Mouse (Mus musculus) neural tube, embryonic 14.5 days (tissue): ENCODE data around the gene Aspscr1. TPM values are rescaled to one million over a fixed set of nuclear protein-coding genes. Genes with fewer than 3 reads are reported as not detected.

ENCODE experiments used
- ATAC-seq: fragments of 200-750 bp; cut with Nextera tagmentation; 2 replicates; pipeline ENCODE4 v1.8.0; 2017; ENCODE audit warnings: low read depth, mild to moderate bottlenecking, moderate TSS enrichment, moderate library complexity
- H3K27ac ChIP-seq: fragments of 300-500 bp; sonication (generic); 2 replicates; pipeline ENCODE4 v1.5.1; 2014; ENCODE audit warnings: low read depth, mild to moderate bottlenecking, control low read depth, low read length, moderate library complexity, mixed read lengths
- H3K27me3 ChIP-seq: fragments of 300-500 bp; sonication (generic); 2 replicates; pipeline ENCODE4 v1.6.1; 2014; ENCODE audit warnings: low read length; ENCODE audit not compliant: control insufficient read depth, insufficient read depth
- H3K36me3 ChIP-seq: fragments of 300-500 bp; sonication (generic); 2 replicates; pipeline ENCODE4 v1.6.1; 2014; ENCODE audit warnings: low read length, mixed read lengths; ENCODE audit not compliant: control insufficient read depth, insufficient read depth
- H3K4me1 ChIP-seq: fragments of 300-500 bp; sonication (generic); 2 replicates; pipeline ENCODE4 v1.6.1; 2014; ENCODE audit warnings: low read length; ENCODE audit not compliant: control insufficient read depth, insufficient read depth
- H3K4me2 ChIP-seq: fragments of 300-500 bp; sonication (generic); 2 replicates; pipeline ENCODE4 v1.6.1; 2014; ENCODE audit warnings: mild to moderate bottlenecking, low read depth, low read length, control low read depth
- H3K4me3 ChIP-seq: fragments of 300-500 bp; sonication (generic); 2 replicates; pipeline ENCODE4 v1.5.1; 2014; ENCODE audit warnings: low read depth, low read length, control low read depth, mixed read lengths
- H3K9ac ChIP-seq: fragments of 300-500 bp; sonication (generic); replicated peaks from 2 replicates; pipeline ENCODE4 v1.6.1; 2014; ENCODE audit warnings: low read depth, mild to moderate bottlenecking, control low read depth, low read length, mixed read lengths
- H3K9me3 ChIP-seq: fragments of 300-500 bp; sonication (generic); 2 replicates; pipeline ENCODE4 v1.6.1; 2016; ENCODE audit warnings: low read length; ENCODE audit not compliant: control insufficient read depth
- WGBS: fragments of 180-500 bp; shearing (Covaris S2); extraction: QIAGEN DNeasy Blood & Tissue Kit; methylation state at CpG from one replicate; pipeline ENCODE4 v1.1.7; 2014; 5-methylcytosine and 5-hydroxymethylcytosine counted together
- polyA plus RNA-seq: library from polyadenylated mRNA; unstranded; fragments of >200 nt; fragmentation: Nextera tagmentation; extraction: Ambion mirVana; gene quantifications from 2 replicates; pipeline ENCODE4 v1.2.1, GENCODE M21; 2014

Aspscr1 gene
- polyA plus RNA-seq, 1 experiment from 2014 or later, result 137 TPM

- Histone ChIP-seq H3K9ac (no peak overlapping the region), H3K27ac (no peak overlapping the region), H3K9me3 (no peaks in the 10 kb centered on the region), H3K4me1 (peaks cover 13% of the 10 kb centered on the region), H3K4me3 (no peak overlapping the region), H3K27me3 (no peaks in the 10 kb centered on the region), H3K4me2 (no peak overlapping the region), H3K36me3 (no peaks in the 10 kb centered on the region)
- WGBS, result 80% methylated on average over 5 of the region's 5 CpGs
- ATAC-seq, result no peak
Observed at GRCm38 (mm10) chr11:120634810-120635209, 38.0 kb upstream of the Aspscr1 start.

DNA sequence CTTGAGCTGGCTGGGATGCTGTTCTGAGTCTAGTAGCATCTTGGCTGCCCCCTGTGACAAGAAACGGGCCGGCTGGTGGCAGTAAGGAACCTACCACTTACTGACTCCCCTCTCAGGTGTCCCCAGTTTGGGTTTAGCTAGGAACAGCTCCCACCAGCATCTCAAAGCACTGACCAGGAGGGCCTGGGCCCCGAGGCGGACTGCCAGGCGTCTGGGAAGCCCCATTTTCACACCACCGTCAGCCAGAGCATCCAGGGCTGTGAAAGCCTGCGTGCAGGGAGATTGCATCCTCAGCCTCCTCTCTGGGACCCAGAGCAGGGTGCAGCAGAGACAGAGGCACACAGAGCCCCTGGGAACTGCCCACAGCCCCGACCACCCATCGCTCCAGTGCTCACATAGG is 31.5 kb upstream of the Aspscr1 start:
- H3K4me2 ChIP-seq, result no peak overlapping the region
- no peaks in the 10 kb centered on the region for H3K9me3 ChIP-seq
- 68% methylated on average over 9 of the region's 9 CpGs for WGBS
- H3K36me3 ChIP-seq, result no peaks in the 10 kb centered on the region
- H3K4me3 ChIP-seq, result no peak overlapping the region
- no peaks in the 10 kb centered on the region for H3K27me3 ChIP-seq
- H3K27ac ChIP-seq, result no peak overlapping the region
- peaks cover 10% of the 10 kb centered on the region; the same call in 1 of the 2 replicates for H3K4me1 ChIP-seq
- no peak for ATAC-seq
- no peak overlapping the region for H3K9ac ChIP-seq

DNA sequence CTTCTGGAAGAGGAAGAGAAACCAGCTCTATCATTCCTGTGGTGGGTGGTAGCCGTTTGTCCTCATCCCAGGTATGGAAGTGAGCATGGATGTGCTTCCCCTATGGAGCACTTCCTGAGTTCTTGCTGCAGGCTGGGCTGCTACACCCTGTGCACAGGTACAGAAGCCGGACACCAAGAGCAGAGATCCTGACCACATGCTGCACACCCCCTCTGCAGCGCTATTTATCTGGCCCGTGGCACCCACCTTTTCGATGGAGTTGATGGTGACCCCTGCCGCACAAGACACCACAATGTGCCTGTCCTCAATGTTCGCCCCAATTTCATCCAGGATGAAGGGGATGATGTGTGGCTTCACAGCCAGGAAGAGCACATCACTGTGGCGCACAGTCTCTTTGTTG is 30.9 kb upstream of the Aspscr1 start:
- H3K9me3 ChIP-seq, result no peaks in the 10 kb centered on the region
- no peak overlapping the region for H3K4me2 ChIP-seq
- H3K9ac ChIP-seq, result no peak overlapping the region
- no peak overlapping the region for H3K27ac ChIP-seq
- peaks cover 10% of the 10 kb centered on the region; the same call in 1 of the 2 replicates for H3K4me1 ChIP-seq
- H3K4me3 ChIP-seq, result no peak overlapping the region
- no peaks in the 10 kb centered on the region for H3K36me3 ChIP-seq
- WGBS, result 84% methylated on average over 8 of the region's 8 CpGs
- no peak for ATAC-seq
- no peaks in the 10 kb centered on the region for H3K27me3 ChIP-seq

- peak overlapping the region; percentile 30; the same call in 1 of the 2 replicates for H3K27ac ChIP-seq
- H3K9me3 ChIP-seq, result no peaks in the 10 kb centered on the region
- no peaks in the 10 kb centered on the region for H3K27me3 ChIP-seq
- peaks cover 14% of the 10 kb centered on the region; the same call in 1 of the 2 replicates for H3K4me1 ChIP-seq
- peak; percentile 52 for ATAC-seq
- H3K36me3 ChIP-seq, result no peaks in the 10 kb centered on the region
- H3K9ac ChIP-seq, result peak overlapping the region; percentile 74
- peak overlapping the region; percentile 94 for H3K4me2 ChIP-seq
- peak overlapping the region; percentile 39 for H3K4me3 ChIP-seq
- under 1% methylated on average over 18 of the region's 18 CpGs for WGBS
Observed at GRCm38 (mm10) chr11:120642939-120643600, 29.7 kb upstream of the Aspscr1 start.

DNA sequence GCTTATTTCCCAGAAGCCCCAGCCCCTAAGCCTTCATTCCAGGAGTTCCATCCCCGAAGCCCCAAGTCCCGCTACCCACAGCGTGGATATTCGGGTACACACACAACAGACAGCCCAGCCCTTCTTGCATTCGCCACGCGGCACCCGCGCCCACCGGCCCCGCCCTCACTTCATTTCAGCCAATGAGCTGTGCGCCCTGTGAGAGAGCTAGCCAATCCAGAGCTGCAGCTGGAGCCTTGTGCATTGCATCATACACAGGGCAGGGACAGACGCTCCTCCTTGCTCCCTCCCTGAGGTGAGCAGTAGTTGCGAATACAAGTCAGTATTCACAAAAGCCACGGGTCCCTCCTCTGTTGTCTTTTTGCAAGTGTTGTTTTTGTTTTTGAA is 29.2 kb upstream of the Aspscr1 start, which contains the start of gene Pycr1:
Gene Pycr1, minus strand, starts transcription at position 169 of the 387 bp plus-strand sequence.
- Histone ChIP-seq H3K4me2 (peak within 1 kb of the TSS; percentile 94), H3K27me3 (no peaks in the 10 kb centered on the region), H3K9ac (peak within 1 kb of the TSS; percentile 74), H3K4me1 (peaks cover 17% of the 10 kb centered on the region; the same call in 1 of the 2 replicates), H3K27ac (peak within 1 kb of the TSS; percentile 30; the same call in 1 of the 2 replicates), H3K9me3 (no peaks in the 10 kb centered on the region), H3K4me3 (peak within 1 kb of the TSS; percentile 39), H3K36me3 (no peaks in the 10 kb centered on the region)
- 0% methylated on average over 15 of the region's 15 CpGs for WGBS
- peak; percentile 99 for ATAC-seq

DNA sequence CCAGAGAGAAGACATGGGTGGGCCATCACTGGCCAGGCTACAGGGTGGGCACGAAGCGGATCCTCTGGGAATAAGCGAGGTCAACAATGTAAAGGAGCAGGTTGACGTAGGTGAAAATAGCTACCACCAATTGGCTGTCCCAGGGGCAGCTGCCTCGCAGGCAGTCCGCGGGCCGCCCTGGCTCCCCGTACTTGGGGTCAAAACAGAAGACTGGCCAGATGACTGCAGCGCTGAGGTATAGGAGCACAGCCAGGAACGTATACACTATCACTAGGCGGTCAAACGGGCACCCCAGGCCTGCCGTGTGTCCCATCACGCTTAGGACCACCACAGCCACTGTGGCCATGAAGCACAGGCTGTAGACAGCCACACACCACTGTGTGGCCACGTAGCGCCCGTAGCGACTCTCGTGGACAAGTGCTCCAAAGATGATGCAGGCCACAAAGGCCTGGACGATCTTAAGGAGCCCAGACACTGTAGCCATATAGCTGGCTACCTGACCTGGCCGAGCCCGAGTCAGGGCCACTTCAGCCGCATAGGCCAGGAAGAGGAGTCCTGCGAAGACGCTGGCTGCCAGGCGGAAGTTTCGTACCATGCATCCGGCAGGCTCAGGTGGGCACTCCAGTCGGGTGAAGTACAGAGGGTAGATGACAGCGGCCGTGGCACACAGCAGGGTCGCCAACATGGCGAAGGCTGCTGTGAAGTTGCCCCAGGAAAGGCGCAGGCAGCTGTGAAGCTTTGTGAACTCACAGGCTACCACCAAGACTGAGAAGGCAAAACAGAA is 25.5 kb upstream of the Aspscr1 start:
- Histone ChIP-seq H3K4me2 (peak overlapping the region; percentile 50; the same call in 1 of the 2 replicates), H3K27ac (no peak overlapping the region), H3K36me3 (no peaks in the 10 kb centered on the region), H3K4me3 (no peak overlapping the region), H3K4me1 (peaks cover 17% of the 10 kb centered on the region; the same call in 1 of the 2 replicates), H3K27me3 (no peaks in the 10 kb centered on the region), H3K9ac (no peak overlapping the region), H3K9me3 (no peaks in the 10 kb centered on the region)
- WGBS, result 83% methylated on average over 35 of the region's 35 CpGs
- no peak for ATAC-seq

DNA sequence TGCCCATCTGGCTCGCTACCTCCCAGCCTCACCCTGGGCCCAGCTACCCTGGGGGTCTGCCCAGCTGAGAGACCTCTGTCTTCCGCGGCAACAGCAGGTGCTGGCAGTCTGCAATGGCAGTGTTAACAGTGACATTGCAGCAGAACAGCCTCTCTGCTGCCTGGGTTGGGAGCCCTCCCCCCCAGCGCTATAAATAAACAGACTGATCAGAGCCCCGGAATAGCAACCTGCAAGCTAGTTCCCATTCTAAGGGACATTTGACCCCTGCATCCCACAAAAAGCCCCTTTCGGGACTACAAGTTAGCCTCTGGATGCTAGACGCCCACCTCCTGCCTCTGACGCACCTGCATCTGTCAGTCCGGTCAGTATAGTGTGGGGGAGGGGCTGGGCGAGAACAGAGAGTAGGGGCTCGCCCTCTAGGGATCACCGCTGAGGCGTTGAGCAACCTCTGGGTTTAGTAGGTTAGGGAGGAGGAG is 24.7 kb upstream of the Aspscr1 start, which contains the start of gene Myadml2:
Gene Myadml2, minus strand, starts transcription at position 158 of the 476 bp plus-strand sequence.
- WGBS, result 2% methylated on average over 13 of the region's 13 CpGs

GRCm38 (mm10) chr11:120651872-120652271 is 20.9 kb upstream of the Aspscr1 start:
- H3K27ac ChIP-seq, result no peak overlapping the region
- WGBS, result 79% methylated on average over 3 of the region's 3 CpGs
- H3K4me2 ChIP-seq, result no peak overlapping the region
- ATAC-seq, result no peak
- peaks cover 7% of the 10 kb centered on the region; the same call in 1 of the 2 replicates for H3K4me1 ChIP-seq
- H3K27me3 ChIP-seq, result no peaks in the 10 kb centered on the region
- H3K9ac ChIP-seq, result no peak overlapping the region
- H3K36me3 ChIP-seq, result no peaks in the 10 kb centered on the region
- no peak overlapping the region for H3K4me3 ChIP-seq
- no peaks in the 10 kb centered on the region for H3K9me3 ChIP-seq

More for the DNA sequence above, 24.7 kb upstream of the Aspscr1 start, which contains the start of gene Myadml2:
- Histone ChIP-seq H3K36me3 (no peaks in the 10 kb centered on the region), H3K9me3 (no peaks in the 10 kb centered on the region), H3K4me1 (peaks cover 12% of the 10 kb centered on the region; the same call in 1 of the 2 replicates), H3K9ac (peak within 1 kb of the TSS; percentile 42; the same call in 1 of the 2 replicates), H3K27me3 (no peaks in the 10 kb centered on the region), H3K27ac (no peak within 1 kb of the TSS), H3K4me3 (peak within 1 kb of the TSS; percentile 16; the same call in 1 of the 2 replicates), H3K4me2 (peak within 1 kb of the TSS; percentile 50)
- ATAC-seq, result no peak
